Mouse (Mus musculus): ENCODE measurements around the gene Mpdz.

DNA sequence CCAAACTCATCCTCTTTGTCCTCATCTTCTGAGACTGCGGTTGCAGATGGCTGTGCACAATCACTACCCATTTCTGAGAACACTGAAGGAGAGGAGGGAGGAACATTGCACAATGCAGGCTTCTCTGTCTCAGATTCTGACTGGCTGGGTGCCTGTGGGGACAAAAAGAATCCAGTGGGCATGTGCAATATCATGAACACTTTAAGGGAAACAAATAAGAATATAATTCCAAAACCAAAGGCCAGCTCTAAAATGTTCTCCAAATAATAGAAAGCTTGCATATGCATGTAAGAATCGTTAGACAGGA is 132.5 kb downstream of the Mpdz start:
- TF ChIP-seq CTCF (IDR thresholded peaks at IDR 0.05) (no peak), EP300 (IDR thresholded peaks at IDR 0.05) (no peak)
